Mouse (Mus musculus) heart, adult 8-10 months (tissue): Measurements from ENCODE around the gene Btbd35f27. TPM values are rescaled to one million over a fixed set of nuclear protein-coding genes. Genes with fewer than 3 reads are reported as not detected.
"Not testable (repeated sequence)": the region's sequence is repeated elsewhere in the genome, so short reads cannot be mapped to it uniquely, and the experiment has no call there.

Experiments
- DNase-seq: peaks from one replicate; pipeline ENCODE4 v3.0.0; 2022; ENCODE audit warnings: low spot score
- total RNA-seq, 4 experiments: library from RNA; stranded (reverse); gene quantifications; 2 replicates each; pipeline ENCODE4 v1.2.4; 2022

Gene Btbd35f27
- total RNA-seq: not detected

DNA sequence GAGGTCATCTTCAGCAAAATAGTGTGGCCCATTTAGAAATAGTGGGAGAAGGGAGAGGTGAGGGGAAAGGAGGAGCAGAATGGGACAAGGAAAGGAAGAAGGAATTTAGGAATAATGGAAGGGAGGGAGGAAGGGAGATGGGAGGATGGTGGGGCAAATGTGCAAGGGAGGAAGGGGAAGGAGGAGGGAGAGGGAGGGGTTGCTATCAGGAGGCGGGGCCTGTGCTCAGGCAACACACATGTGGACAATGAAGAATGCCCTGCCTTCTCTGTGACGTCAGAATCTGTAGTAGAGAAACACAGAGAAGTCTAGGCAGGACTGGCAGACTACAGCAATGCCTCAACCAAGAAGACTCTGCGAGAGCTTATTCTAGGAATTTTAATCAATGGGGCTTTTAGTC is at the start of gene Btbd35f27:
Gene Btbd35f27 (plus strand): TSS at position 301 of the 400 bp plus-strand sequence.
- DNase-seq: not testable (repeated sequence)

Other genes starting within 250 kb of the Btbd35f27 start
- not detected for gene Btbd35f4, start 151.6 kb upstream of the Btbd35f27 start, total RNA-seq